Mouse (Mus musculus) liver, embryonic 14.5 days (tissue): Measurements from ENCODE around the gene Mocs2.

Experiments used
- CTCF ChIP-seq: IDR thresholded peaks from 2 replicates; pipeline ENCODE4 v1.5.1; 2016; ENCODE audit warnings: antibody characterized with exemption, low read depth, control low read depth
- EP300 ChIP-seq: IDR thresholded peaks from 2 replicates; pipeline ENCODE4 v1.6.1; 2016; ENCODE audit warnings: antibody characterized with exemption, low read depth

GRCm38 (mm10) chr13:114832761-114833160, 14.7 kb downstream of the Mocs2 start:
- no peak for TF ChIP-seq EP300
- TF ChIP-seq CTCF, result no peak
